Mouse (Mus musculus) embryonic facial prominence, embryonic 13.5 days (tissue): Measurements from ENCODE around the gene Spopl. TPM values are rescaled to one million over a fixed set of nuclear protein-coding genes. Genes with fewer than 3 reads are reported as not detected.
"Not testable (repeated sequence)": the region's sequence is repeated elsewhere in the genome, so short reads cannot be mapped to it uniquely, and the experiment has no call there.

Experiments used
- ATAC-seq: fragments of 200-750 bp; cut with Nextera tagmentation; 2 replicates; pipeline ENCODE4 v1.8.0; 2017; ENCODE audit warnings: low read depth; ENCODE audit not compliant: insufficient number of reproducible peaks, insufficient read depth, low FRiP score, low TSS enrichment
- H3K27ac ChIP-seq: fragments of 300-500 bp; sonication (generic); 2 replicates; pipeline ENCODE4 v1.5.1; 2015; ENCODE audit warnings: moderate library complexity, mild to moderate bottlenecking, inconsistent platforms
- H3K27me3 ChIP-seq: fragments of 300-500 bp; sonication (generic); 2 replicates; pipeline ENCODE4 v1.6.1; 2015; ENCODE audit warnings: mild to moderate bottlenecking, inconsistent platforms
- H3K36me3 ChIP-seq: fragments of 300-500 bp; sonication (generic); 2 replicates; pipeline ENCODE4 v1.6.1; 2015; ENCODE audit warnings: mild to moderate bottlenecking, inconsistent platforms
- H3K4me1 ChIP-seq: fragments of 300-500 bp; sonication (generic); 2 replicates; pipeline ENCODE4 v1.6.1; 2015; ENCODE audit warnings: inconsistent platforms
- H3K4me2 ChIP-seq: fragments of 300-500 bp; sonication (generic); 2 replicates; pipeline ENCODE4 v1.6.1; 2015; ENCODE audit warnings: moderate library complexity, mild to moderate bottlenecking, inconsistent platforms
- H3K4me3 ChIP-seq: fragments of 300-500 bp; sonication (generic); 2 replicates; pipeline ENCODE4 v1.5.1; 2015; ENCODE audit warnings: mild to moderate bottlenecking, inconsistent platforms
- H3K9ac ChIP-seq: fragments of 300-500 bp; sonication (generic); 2 replicates; pipeline ENCODE4 v1.6.1; 2015; ENCODE audit warnings: mild to moderate bottlenecking, inconsistent platforms
- H3K9me3 ChIP-seq: fragments of 300-500 bp; sonication (generic); 2 replicates; pipeline ENCODE4 v1.6.1; 2016; ENCODE audit warnings: inconsistent platforms
- WGBS: fragments of 180-500 bp; shearing (Covaris S2); methylation state at CpG from one replicate; pipeline ENCODE4 v1.1.7; 2015; ENCODE audit warnings: mixed read lengths; 5-methylcytosine and 5-hydroxymethylcytosine counted together
- polyA plus RNA-seq: library from polyadenylated mRNA; unstranded; fragments of >200 nt; fragmentation: Nextera tagmentation; extraction: Ambion mirVana; gene quantifications from 2 replicates; pipeline ENCODE4 v1.2.1, GENCODE M21; 2015

Spopl gene
- 12.9 and 13.2 TPM in 2 replicates for polyA plus RNA-seq

DNA sequence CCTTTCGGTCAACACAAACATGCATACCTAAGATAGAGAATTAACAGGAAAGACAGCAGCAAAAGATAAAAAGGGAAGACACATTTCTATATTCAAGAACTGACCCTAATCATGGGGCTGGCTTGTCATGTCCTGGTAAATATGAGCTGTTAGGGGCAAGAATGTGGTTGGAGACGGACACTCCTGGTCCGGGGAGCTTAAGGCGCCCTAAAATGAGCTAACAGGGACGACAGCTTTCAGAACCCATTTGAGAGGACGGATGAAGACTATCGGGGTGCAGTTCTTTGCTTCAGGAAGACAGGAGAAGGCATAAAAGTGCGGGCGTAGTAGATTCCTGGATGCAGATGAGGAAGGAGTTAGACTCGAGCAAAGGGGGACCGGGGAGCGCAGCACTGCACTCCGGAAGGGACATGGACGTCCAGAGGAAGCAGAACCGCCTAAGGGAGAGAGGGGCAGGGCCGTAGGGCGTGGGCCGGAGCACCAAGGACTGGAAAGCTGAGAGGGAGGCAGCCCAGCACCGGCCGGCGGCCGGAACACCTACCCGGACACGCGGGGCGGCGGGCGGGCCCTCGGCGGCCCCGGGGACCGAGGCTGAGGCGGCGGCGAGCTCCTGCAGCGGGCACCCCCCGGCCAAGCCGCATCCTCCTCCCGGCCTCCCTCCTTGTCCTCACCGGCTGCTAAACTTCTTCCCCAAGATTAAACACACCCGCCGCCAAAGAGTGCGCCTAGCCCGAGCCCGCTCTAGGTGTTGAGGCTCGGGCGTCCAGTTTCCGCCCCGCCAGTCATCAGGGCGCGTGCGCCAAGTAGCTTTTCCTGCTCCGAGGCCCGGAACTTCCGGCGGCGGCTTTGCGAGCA, at the start of gene Spopl:
Spopl (minus strand) TSS at position 805 of the 855 bp plus-strand sequence.
- H3K27ac ChIP-seq, result peak within 1 kb of the TSS; percentile 78
- peak; percentile 84 for ATAC-seq
- H3K36me3 ChIP-seq, result no peaks in the 10 kb centered on the region
- H3K4me2 ChIP-seq, result peak within 1 kb of the TSS; percentile 88
- peaks cover 8% of the 10 kb centered on the region for H3K4me1 ChIP-seq
- H3K27me3 ChIP-seq, result peaks cover 17% of the 10 kb centered on the region
- WGBS, result 3% methylated on average over 57 of the region's 58 CpGs
- peak within 1 kb of the TSS; percentile 98 for H3K4me3 ChIP-seq
- peak within 1 kb of the TSS; percentile 97 for H3K9ac ChIP-seq
- no peaks in the 10 kb centered on the region for H3K9me3 ChIP-seq

DNA sequence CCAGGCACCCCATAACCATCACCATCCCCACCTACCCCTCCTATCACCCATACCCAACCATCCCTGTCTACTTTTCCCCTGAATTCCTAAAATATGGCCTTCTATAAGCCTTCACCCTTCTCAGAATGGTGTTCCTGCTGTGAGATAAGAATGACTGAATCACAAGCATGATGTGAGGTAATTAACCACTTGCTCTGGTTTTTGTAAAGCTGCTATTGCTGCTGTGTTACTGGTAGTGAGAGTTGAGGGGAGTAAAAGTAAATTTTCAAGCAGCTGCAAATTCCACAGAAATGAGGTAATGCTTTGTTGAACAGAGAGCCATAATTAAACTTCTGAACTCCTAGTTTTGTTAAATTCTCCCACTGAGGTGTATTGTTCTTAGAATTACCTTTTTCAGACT, 48.2 kb upstream of the Spopl start:
- no peak for ATAC-seq
- Histone ChIP-seq H3K27ac (no peak overlapping the region), H3K4me1 (no peaks in the 10 kb centered on the region), H3K27me3 (no peaks in the 10 kb centered on the region), H3K4me2 (no peak overlapping the region), H3K9ac (no peak overlapping the region), H3K4me3 (no peak overlapping the region), H3K36me3 (no peaks in the 10 kb centered on the region), H3K9me3 (no peaks in the 10 kb centered on the region)

DNA sequence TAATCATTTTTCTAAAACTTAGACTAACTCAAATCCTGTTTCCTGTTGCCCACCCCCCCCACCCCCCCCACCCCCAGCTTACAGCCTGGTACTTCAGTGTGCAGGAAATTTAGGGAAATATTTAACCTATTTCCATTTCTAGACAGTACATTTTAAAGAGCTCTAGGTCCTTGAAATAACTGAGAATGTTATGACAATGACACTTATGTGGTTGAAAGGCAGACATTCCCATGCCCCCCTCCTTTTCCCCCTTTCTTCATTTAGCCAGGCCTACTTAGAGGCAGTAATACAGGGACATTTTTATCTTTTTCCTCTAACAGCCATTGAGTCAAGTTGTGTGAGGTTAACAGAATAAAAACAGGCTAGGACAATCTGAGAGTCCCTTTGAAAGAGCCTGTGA, 46.1 kb upstream of the Spopl start:
- Histone ChIP-seq H3K27ac (no peak overlapping the region), H3K36me3 (no peaks in the 10 kb centered on the region), H3K4me2 (no peak overlapping the region), H3K4me1 (no peaks in the 10 kb centered on the region), H3K9me3 (no peaks in the 10 kb centered on the region), H3K9ac (no peak overlapping the region), H3K4me3 (no peak overlapping the region), H3K27me3 (no peaks in the 10 kb centered on the region)
- no peak for ATAC-seq

DNA sequence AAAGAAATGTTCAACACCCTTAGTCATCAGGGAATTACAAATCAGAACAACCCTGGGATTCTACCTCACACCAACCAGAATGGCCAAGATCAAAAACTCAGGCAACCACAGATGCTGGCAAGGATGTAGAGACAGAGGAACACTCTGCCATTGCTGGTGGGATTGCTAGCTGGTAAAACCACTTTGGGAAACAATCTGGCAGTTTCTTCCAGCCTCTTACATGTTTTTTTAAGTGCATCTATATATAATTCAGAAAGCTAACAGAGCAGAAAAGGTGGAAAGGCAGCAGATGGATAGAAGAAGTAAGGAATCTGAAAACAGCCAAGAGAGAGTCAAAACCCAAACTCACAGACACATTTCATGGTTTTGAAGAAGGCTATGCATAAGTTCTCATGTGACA, 33.5 kb upstream of the Spopl start:
- Histone ChIP-seq H3K27me3 (no peaks in the 10 kb centered on the region), H3K4me3 (no peak overlapping the region), H3K36me3 (no peaks in the 10 kb centered on the region), H3K4me2 (no peak overlapping the region), H3K9ac (no peak overlapping the region), H3K4me1 (no peaks in the 10 kb centered on the region), H3K9me3 (no peaks in the 10 kb centered on the region), H3K27ac (no peak overlapping the region)
- ATAC-seq, result no peak

DNA sequence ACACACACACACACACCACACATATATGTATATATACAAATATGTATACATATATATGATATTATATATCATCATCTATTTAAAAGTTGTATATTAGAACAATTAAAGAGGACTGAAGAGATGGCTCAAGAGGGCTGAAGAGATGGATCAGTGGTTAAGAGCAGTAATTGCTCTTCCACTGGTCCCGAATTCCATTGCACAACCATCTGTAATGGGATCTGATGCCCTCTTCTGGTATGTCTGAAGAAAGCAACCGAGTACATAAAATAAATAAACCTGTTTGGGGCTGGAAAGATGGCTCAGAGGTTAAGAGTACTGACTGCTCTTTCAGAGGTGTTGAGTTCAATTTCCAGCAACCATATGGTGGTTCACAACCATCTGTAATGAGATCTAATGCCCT, 16.9 kb upstream of the Spopl start:
- H3K4me3 ChIP-seq, result no peak overlapping the region
- H3K27me3 ChIP-seq, result no peaks in the 10 kb centered on the region
- H3K27ac ChIP-seq, result no peak overlapping the region
- no peak overlapping the region for H3K4me2 ChIP-seq
- H3K4me1 ChIP-seq, result no peaks in the 10 kb centered on the region
- no peak overlapping the region for H3K9ac ChIP-seq
- H3K9me3 ChIP-seq, result no peaks in the 10 kb centered on the region
- no peak for ATAC-seq
- no peaks in the 10 kb centered on the region for H3K36me3 ChIP-seq
- 27% methylated on average over 2 of the region's 2 CpGs for WGBS

DNA sequence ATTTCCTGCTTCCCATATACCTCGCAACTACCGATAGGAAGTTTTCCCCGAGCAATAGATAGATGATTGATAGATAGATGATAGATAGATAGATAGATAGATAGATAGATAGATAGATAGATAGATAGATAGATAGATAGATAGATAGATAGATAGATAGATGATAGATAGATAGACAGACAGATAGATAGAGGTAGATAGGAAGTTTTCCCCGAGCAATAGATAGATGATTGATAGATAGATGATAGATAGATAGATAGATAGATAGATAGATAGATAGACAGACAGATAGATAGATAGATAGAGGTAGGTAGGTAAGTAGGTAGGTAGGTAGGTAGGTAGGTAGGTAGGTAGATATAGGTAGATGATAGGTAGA, 239 bp upstream of the Spopl start:
- H3K4me2 ChIP-seq, result peak overlapping the region; percentile 88
- H3K27ac ChIP-seq, H3K4me1 ChIP-seq, ATAC-seq, H3K36me3 ChIP-seq, H3K9me3 ChIP-seq: not testable (repeated sequence)
- peak overlapping the region; percentile 97 for H3K9ac ChIP-seq
- 21% methylated on average over 4 of the region's 4 CpGs for WGBS
- H3K27me3 ChIP-seq, result peaks cover 17% of the 10 kb centered on the region
- peak overlapping the region; percentile 98 for H3K4me3 ChIP-seq

DNA sequence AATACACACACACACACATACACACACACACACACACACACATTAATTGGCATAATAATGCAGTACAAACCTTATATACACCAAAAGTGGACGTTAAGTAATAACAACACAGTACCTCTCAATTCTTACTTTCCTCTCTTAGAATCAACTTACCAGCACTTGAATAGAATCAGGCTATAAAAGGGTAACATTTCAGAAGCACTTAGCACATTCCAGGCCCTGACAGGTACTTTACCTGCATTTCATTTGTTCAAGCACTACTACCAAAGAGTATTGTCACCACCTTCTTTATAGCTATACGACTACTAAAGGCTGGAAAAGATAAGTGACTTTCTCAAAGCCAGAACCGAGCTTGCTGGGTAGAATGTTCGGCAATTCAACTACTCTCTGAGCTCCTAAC, 1.3 kb downstream of the Spopl start:
- Histone ChIP-seq H3K9ac (no peak overlapping the region), H3K9me3 (no peaks in the 10 kb centered on the region), H3K4me1 (peaks cover 8% of the 10 kb centered on the region), H3K36me3 (no peaks in the 10 kb centered on the region), H3K4me3 (peak overlapping the region; percentile 98), H3K4me2 (peak overlapping the region; percentile 88), H3K27ac (no peak overlapping the region), H3K27me3 (peaks cover 17% of the 10 kb centered on the region)
- WGBS, result 88% methylated on average over 4 of the region's 4 CpGs
- no peak for ATAC-seq

DNA sequence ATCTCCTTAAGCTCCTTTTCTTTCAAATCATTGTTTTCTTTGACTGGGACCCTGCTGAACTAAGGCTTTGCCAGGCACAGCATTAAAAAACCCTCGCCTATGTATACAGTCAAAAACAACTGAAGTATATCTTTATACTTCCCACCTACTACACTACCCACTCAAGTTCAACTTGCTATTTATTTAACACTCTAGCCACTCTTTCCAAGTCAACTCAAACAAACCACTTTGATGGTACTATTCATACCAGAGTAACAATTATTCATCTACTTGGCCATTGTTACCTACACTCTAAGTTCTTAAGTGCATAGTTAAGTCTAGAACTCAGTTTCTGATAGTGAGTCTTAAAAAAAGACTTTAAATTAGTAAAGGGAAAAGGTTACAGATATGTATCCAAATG, 3.1 kb downstream of the Spopl start:
- no peaks in the 10 kb centered on the region for H3K9me3 ChIP-seq
- no peak overlapping the region for H3K4me2 ChIP-seq
- ATAC-seq, result no peak
- no peaks in the 10 kb centered on the region for H3K36me3 ChIP-seq
- H3K4me1 ChIP-seq, result peaks cover 8% of the 10 kb centered on the region
- WGBS, result 92% methylated on average over 1 of the region's 1 CpGs
- H3K4me3 ChIP-seq, result no peak overlapping the region
- H3K9ac ChIP-seq, result no peak overlapping the region
- peaks cover 10% of the 10 kb centered on the region for H3K27me3 ChIP-seq
- H3K27ac ChIP-seq, result no peak overlapping the region

DNA sequence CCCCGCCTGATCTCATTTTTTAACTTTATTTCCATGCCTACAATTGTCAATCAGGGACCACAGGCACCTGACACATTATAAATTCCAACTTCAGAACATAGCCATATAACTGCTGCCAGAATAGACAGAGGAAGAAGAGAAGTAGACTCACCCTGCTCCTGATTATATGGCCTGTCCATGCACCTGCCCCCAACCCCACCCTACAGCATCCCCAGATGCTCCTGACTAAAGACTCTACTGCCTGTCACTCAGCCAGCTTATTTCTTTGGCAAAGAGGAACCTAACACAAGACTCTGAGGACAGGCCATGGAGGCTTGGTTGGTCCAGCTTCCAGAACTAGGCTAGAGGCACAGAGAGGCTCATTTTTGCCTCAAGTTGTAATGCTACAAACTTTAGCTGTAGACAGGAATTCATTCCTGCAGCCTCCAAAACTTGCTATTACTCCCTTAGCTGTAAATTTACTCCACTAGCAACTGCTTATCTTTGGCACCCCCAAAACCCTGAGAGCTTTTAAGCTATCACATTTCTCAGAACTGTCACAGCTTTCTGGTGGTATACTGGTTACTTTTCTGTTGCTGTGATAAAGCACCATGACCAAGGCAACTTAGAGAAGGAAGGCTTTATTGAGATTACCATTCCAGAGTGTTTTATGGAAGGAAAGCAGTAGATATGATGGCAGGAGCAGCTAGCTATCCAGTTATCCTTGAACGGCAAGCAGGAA, 6.7 kb downstream of the Spopl start:
- Histone ChIP-seq H3K9ac (no peak overlapping the region), H3K9me3 (no peaks in the 10 kb centered on the region), H3K27me3 (no peaks in the 10 kb centered on the region), H3K4me1 (no peaks in the 10 kb centered on the region), H3K4me2 (no peak overlapping the region), H3K36me3 (no peaks in the 10 kb centered on the region), H3K27ac (no peak overlapping the region), H3K4me3 (no peak overlapping the region)
- no peak for ATAC-seq
- WGBS, result 89% methylated on average over 2 of the region's 2 CpGs

DNA sequence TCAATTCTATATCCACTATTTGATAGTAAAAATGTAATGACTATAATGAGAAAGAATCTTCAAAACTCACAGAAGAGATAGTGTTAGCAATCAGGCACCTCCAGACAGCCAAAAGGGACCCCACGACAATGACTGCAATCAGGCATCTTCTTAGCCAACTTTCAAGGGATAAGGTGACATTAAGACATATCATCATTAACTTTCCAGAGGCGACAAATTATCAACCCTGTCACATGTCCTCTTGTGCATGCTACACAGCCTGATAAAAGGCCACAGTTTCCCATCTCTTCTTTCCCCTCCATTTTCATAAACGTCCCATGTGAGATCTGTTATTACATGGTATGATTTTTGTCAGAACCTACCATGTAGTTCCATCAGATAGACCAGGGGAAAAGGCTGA, 9.0 kb downstream of the Spopl start:
- no peaks in the 10 kb centered on the region for H3K9me3 ChIP-seq
- no peaks in the 10 kb centered on the region for H3K27me3 ChIP-seq
- no peak for ATAC-seq
- 91% methylated on average over 3 of the region's 3 CpGs for WGBS
- H3K4me1 ChIP-seq, result no peaks in the 10 kb centered on the region
- no peak overlapping the region for H3K9ac ChIP-seq
- no peak overlapping the region for H3K4me3 ChIP-seq
- no peak overlapping the region for H3K4me2 ChIP-seq
- no peak overlapping the region for H3K27ac ChIP-seq
- no peaks in the 10 kb centered on the region; the same call in 1 of the 2 replicates for H3K36me3 ChIP-seq

DNA sequence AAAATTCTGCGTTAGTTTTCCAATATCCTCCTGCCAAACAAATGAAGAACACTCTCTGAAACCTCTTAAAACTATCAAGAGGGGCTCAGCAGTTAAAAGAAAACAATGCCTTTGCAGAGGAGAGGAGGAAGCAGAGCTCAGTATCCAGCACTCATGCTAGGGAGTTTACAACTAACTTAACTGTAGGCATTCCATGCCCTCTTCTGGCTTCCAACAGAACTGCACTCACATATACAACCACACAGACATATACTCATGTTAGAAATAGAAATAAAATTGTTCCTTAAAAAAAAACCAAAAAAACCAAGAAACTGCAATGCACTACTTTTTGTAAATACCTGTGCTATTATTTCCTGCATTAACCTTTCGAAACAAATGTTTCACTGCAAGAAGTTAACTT, 12.7 kb downstream of the Spopl start:
- no peaks in the 10 kb centered on the region for H3K4me1 ChIP-seq
- no peak overlapping the region for H3K9ac ChIP-seq
- no peak overlapping the region for H3K27ac ChIP-seq
- H3K27me3 ChIP-seq, result no peaks in the 10 kb centered on the region
- H3K4me2 ChIP-seq, result no peak overlapping the region
- ATAC-seq, result no peak
- no peaks in the 10 kb centered on the region for H3K9me3 ChIP-seq
- no peaks in the 10 kb centered on the region; the same call in 1 of the 2 replicates for H3K36me3 ChIP-seq
- 92% methylated on average over 2 of the region's 2 CpGs for WGBS
- H3K4me3 ChIP-seq, result no peak overlapping the region

DNA sequence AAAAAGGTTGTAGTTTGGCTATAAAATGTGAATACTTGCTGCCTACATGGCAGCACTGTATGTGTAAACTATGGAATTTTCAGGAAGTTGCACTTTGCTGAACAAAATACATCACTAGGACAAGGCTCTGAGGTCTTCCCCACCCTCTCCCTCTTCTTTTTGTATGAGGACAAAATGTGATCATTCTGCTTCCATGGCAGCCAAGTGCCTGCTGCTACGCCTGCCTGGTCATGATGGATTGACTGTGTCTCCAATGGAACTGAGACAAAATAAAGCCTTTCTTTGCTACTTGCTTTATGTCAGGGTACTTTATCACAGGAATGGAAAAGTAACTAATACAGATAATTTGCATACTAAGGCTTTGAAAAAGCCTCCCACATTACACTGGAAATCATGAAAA, 20.7 kb downstream of the Spopl start:
- Histone ChIP-seq H3K9me3 (no peaks in the 10 kb centered on the region), H3K4me3 (no peak overlapping the region), H3K4me1 (no peaks in the 10 kb centered on the region), H3K27me3 (no peaks in the 10 kb centered on the region), H3K9ac (no peak overlapping the region), H3K4me2 (no peak overlapping the region), H3K27ac (no peak overlapping the region), H3K36me3 (no peaks in the 10 kb centered on the region)
- no peak for ATAC-seq
- 89% methylated on average over 1 of the region's 1 CpGs for WGBS
